Mouse (Mus musculus) erythroid progenitor cell, adult 5-6 weeks (primary cell): Measurements from ENCODE around the gene Retnla. TPM values are rescaled to one million over a fixed set of nuclear protein-coding genes. Genes with fewer than 3 reads are reported as not detected.

ENCODE experiments used
- ATAC-seq: replicated peaks from 2 replicates; pipeline ENCODE4 v1.8.0; 2016; ENCODE audit warnings: moderate number of reproducible peaks, mild to moderate bottlenecking, moderate TSS enrichment, inconsistent platforms; ENCODE audit not compliant: poor library complexity, low FRiP score, severe bottlenecking
- total RNA-seq, 2 experiments: library from RNA; stranded (forward) in 1 of 2; stranded (reverse) in 1 of 2; fragments of 150-400 nt in 1 of 2; fragments of 186-747, 209-891 nt in 1 of 2; gene quantifications; 2 replicates each; pipeline versions ENCODE4 v1.2.3 to v1.2.4; 2015 to 2017; ENCODE audit warnings: low replicate concordance in 2 of 2

Retnla gene
- total RNA-seq, 2 experiments from 2014 or later: not detected

DNA sequence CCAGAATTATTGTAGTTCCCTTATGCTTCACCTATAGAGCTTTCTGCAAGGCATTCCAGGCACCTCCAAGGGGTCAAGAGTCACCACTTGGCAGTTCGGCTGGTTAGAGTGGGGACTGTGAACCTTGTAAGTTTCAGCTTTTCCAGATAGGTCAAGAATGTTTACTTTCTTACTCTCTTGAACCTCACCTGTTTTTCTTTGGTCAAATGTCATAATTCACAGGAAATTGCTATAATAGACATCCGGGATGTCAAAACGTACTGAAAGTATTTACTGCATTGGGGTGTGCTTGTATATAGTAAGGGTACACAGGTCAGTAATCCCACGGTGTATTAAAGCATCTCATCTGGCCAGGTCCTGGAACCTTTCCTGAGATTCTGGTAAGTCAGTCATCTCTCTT, 30.0 kb downstream of the Retnla start, which contains the start of gene Retnlg:
Gene Retnlg (plus strand): TSS at position 301 of the 400 bp plus-strand sequence.
- no peak for ATAC-seq

DNA sequence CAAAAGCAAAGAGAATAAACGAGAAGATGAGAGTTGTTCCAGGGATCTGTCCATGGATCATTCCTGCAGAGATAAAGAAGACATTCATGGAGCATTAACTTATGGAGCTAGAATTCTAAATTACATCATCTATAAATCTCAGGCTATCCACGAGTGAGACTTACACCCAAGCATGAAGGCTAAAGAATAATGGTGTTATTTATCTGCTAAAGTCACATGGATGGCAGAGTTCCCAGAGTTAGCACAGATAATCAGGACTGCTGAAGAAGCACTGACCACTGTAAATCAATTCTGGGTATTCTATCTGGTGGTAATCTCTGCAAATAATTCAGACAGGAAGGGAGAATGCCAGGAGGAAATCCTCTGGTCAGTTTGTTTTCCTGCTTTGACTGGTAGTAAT, 48.4 kb downstream of the Retnla start:
- ATAC-seq: no peak

Other genes with a start within 250 kb of the Retnla start
- gene Trat1, start 70.5 kb upstream of the Retnla start, total RNA-seq (2015; ENCODE audit: low replicate concordance): 0.42 TPM in 1 of 2 replicates, not detected in the other
- 0.83 TPM in 1 of 2 replicates, not detected in the other for gene Trat1, start 70.5 kb upstream of the Retnla start, total RNA-seq (2017; ENCODE audit: low replicate concordance)
- 1.7 TPM in 1 of 2 replicates, not detected in the other for gene Retnlb, start 25.7 kb upstream of the Retnla start, total RNA-seq (2015; ENCODE audit: low replicate concordance)
- gene Retnlb, start 25.7 kb upstream of the Retnla start, total RNA-seq (2017; ENCODE audit: low replicate concordance): not detected in 2 replicates
- 505 and 517 TPM in 2 replicates for gene Retnlg, start 30.1 kb downstream of the Retnla start, total RNA-seq (2015; ENCODE audit: low replicate concordance)
- 137 and 151 TPM in 2 replicates for gene Retnlg, start 30.1 kb downstream of the Retnla start, total RNA-seq (2017; ENCODE audit: low replicate concordance)
- 22.2 and 33.9 TPM in 2 replicates for gene Dzip3, start 151.6 kb downstream of the Retnla start, total RNA-seq (2015; ENCODE audit: low replicate concordance)
- gene Dzip3, start 151.6 kb downstream of the Retnla start, total RNA-seq (2017; ENCODE audit: low replicate concordance): 18.2 and 26.1 TPM in 2 replicates
- gene Cip2a, start 151.6 kb downstream of the Retnla start, total RNA-seq (2015; ENCODE audit: low replicate concordance): 171 and 296 TPM in 2 replicates
- 251 and 283 TPM in 2 replicates for gene Cip2a, start 151.6 kb downstream of the Retnla start, total RNA-seq (2017; ENCODE audit: low replicate concordance)
- gene Myh15, start 214.9 kb downstream of the Retnla start, total RNA-seq (2015; ENCODE audit: low replicate concordance): not detected in 2 replicates
- 0.45 and 0.64 TPM in 2 replicates for gene Myh15, start 214.9 kb downstream of the Retnla start, total RNA-seq (2017; ENCODE audit: low replicate concordance)